Mouse (Mus musculus): ENCODE measurements around the gene Adarb2. TPM values are rescaled to one million over a fixed set of nuclear protein-coding genes. Genes with fewer than 3 reads are reported as not detected.

Gene Adarb2
- polyA plus RNA-seq, 1 experiment from 2014 or later = 0.35 TPM

DNA sequence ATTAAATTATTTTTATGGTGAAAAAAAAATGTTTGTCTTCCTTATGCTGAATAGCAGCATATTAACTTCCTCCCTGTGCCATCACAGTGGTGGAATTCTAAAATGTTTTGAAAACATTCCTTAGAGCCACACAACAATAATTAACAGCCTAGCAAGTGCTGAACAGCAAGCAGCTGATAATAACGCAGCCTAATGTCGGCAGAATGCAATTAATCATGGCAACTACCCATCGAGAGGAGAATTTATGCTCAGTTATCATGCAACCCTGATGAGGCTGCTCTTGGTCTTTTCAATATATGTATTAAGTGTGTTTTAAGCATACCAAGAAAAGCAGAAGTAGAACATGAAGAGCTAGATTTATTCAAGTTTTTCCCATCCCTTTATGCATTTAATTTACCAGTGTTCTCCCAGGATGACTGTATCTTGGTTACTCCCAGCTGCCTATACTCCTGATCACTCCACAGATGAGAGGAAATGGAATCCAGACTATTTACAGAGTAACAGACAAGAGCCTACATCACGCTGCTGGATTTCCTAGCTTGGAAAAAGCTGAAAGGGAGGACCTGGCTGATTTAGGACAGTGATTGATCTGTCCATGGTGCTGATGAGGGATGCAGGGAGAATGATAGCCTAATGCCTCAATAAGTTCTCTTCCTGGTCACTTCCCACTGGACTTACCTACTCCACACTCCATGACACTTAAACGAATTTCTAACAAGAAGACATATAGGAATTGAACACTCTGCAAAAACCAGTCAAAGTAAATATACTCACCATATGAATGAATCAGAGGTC lies 113.9 kb downstream of the Adarb2 start:
- Histone ChIP-seq H3K9ac (no peak overlapping the region), H3K4me1 (replicated peaks) (no peaks in the 10 kb centered on the region), H3K27ac (no peak overlapping the region), H3K9me3 (no peaks in the 10 kb centered on the region), H3K4me2 (replicated peaks) (no peak overlapping the region), H3K36me3 (no peaks in the 10 kb centered on the region), H3K27me3 (replicated peaks) (no peaks in the 10 kb centered on the region), H3K4me3 (replicated peaks) (no peak overlapping the region)
- ATAC-seq = no peak
- 35% methylated on average over 5 of the region's 5 CpGs for WGBS

- Histone ChIP-seq H3K4me2 (replicated peaks) (no peak overlapping the region), H3K4me1 (replicated peaks) (0 out of 2 replicates have a peak, but pooled peaks cover 4% of the 10 kb centered on the region), H3K27ac (no peak overlapping the region), H3K4me3 (replicated peaks) (no peak overlapping the region), H3K9ac (no peak overlapping the region), H3K27me3 (replicated peaks) (no peaks in the 10 kb centered on the region), H3K36me3 (no peaks in the 10 kb centered on the region), H3K9me3 (no peaks in the 10 kb centered on the region)
- 34% methylated on average over 7 of the region's 7 CpGs for WGBS
- ATAC-seq = no peak
Measured at GRCm38 (mm10) chr13:8333589-8334455, 131.2 kb downstream of the Adarb2 start.

- H3K27me3 ChIP-seq (replicated peaks) = no peaks in the 10 kb centered on the region
- H3K4me2 ChIP-seq (replicated peaks) = no peak overlapping the region
- 66% methylated on average over 4 of the region's 4 CpGs for WGBS
- no peak overlapping the region for H3K4me3 ChIP-seq (replicated peaks)
- H3K36me3 ChIP-seq = no peaks in the 10 kb centered on the region
- ATAC-seq = no peak
- no peak overlapping the region for H3K27ac ChIP-seq
- no peaks in the 10 kb centered on the region for H3K9me3 ChIP-seq
- no peak overlapping the region for H3K9ac ChIP-seq
- 0 out of 2 replicates have a peak, but pooled peaks cover 4% of the 10 kb centered on the region for H3K4me1 ChIP-seq (replicated peaks)
Measured at GRCm38 (mm10) chr13:8334580-8334979, 131.9 kb downstream of the Adarb2 start.

- Histone ChIP-seq H3K9ac (no peak overlapping the region), H3K27ac (no peak overlapping the region), H3K4me2 (replicated peaks) (no peak overlapping the region), H3K27me3 (replicated peaks) (no peaks in the 10 kb centered on the region), H3K4me1 (replicated peaks) (no peaks in the 10 kb centered on the region), H3K36me3 (no peaks in the 10 kb centered on the region), H3K4me3 (replicated peaks) (no peak overlapping the region), H3K9me3 (no peaks in the 10 kb centered on the region)
- WGBS = 79% methylated on average over 5 of the region's 5 CpGs
- ATAC-seq = no peak
Measured at GRCm38 (mm10) chr13:8341086-8341807, 138.6 kb downstream of the Adarb2 start.

DNA sequence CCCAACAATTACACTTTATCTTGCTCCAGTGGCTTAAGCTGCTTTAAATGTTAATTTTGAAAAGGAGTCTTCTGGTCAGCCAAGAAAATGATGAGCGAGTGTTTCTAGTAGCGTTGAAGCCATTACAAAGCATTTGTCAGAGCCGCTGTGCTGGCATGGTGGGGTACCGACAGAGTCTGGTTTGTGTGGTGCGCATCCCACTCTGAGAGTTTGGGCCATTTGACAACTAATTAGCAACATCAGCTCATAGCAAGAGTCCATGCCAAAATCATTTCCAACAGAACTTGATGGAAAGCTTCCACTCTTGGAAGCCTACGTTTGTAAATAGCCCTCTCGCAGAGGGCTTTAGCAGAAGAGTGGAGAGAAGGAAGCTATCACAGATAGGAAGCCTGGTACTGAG lies 144.5 kb downstream of the Adarb2 start:
- no peaks in the 10 kb centered on the region for H3K27me3 ChIP-seq (replicated peaks)
- 75% methylated on average over 7 of the region's 7 CpGs for WGBS
- H3K4me2 ChIP-seq (replicated peaks) = no peak overlapping the region
- H3K36me3 ChIP-seq = no peaks in the 10 kb centered on the region
- H3K9ac ChIP-seq = no peak overlapping the region
- no peak for ATAC-seq
- no peak overlapping the region for H3K4me3 ChIP-seq (replicated peaks)
- H3K27ac ChIP-seq = no peak overlapping the region
- H3K9me3 ChIP-seq = no peaks in the 10 kb centered on the region
- no peaks in the 10 kb centered on the region for H3K4me1 ChIP-seq (replicated peaks)

- H3K4me1 ChIP-seq (replicated peaks) = no peaks in the 10 kb centered on the region
- H3K4me3 ChIP-seq (replicated peaks) = no peak overlapping the region
- H3K27me3 ChIP-seq (replicated peaks) = no peaks in the 10 kb centered on the region
- H3K27ac ChIP-seq = no peak overlapping the region
- no peaks in the 10 kb centered on the region for H3K9me3 ChIP-seq
- no peak overlapping the region for H3K4me2 ChIP-seq (replicated peaks)
- H3K9ac ChIP-seq = no peak overlapping the region
- no peak for ATAC-seq
- H3K36me3 ChIP-seq = no peaks in the 10 kb centered on the region
Measured at GRCm38 (mm10) chr13:8352341-8352740, 149.7 kb downstream of the Adarb2 start.

GRCm38 (mm10) chr13:8352952-8353351 lies 150.3 kb downstream of the Adarb2 start:
- H3K9me3 ChIP-seq = no peaks in the 10 kb centered on the region
- H3K27ac ChIP-seq = no peak overlapping the region
- no peak overlapping the region for H3K4me2 ChIP-seq (replicated peaks)
- no peaks in the 10 kb centered on the region for H3K36me3 ChIP-seq
- no peak overlapping the region for H3K9ac ChIP-seq
- no peak for ATAC-seq
- no peaks in the 10 kb centered on the region for H3K27me3 ChIP-seq (replicated peaks)
- H3K4me3 ChIP-seq (replicated peaks) = no peak overlapping the region
- H3K4me1 ChIP-seq (replicated peaks) = no peaks in the 10 kb centered on the region

DNA sequence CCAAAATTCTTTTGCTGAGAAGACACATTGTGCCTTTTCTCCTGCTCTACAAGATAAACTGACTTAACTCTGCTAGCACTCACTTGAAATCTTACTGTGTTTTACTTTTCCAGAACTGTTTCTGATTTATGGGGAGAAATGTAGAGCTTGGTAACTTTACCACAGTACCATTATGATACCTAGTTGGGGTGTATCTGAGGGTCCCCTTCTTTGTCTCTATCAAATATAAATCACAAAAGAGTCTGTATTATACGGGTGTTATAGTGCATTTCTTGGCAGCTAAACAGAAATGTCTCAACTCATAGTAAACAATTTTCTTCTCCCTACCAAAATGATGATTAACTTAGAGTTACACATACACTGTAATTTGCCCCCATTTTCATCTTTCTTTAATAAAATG lies 162.9 kb downstream of the Adarb2 start:
- Histone ChIP-seq H3K9ac (no peak overlapping the region), H3K9me3 (no peaks in the 10 kb centered on the region), H3K4me3 (replicated peaks) (no peak overlapping the region), H3K27ac (no peak overlapping the region), H3K4me1 (replicated peaks) (no peaks in the 10 kb centered on the region), H3K36me3 (no peaks in the 10 kb centered on the region), H3K27me3 (replicated peaks) (no peaks in the 10 kb centered on the region), H3K4me2 (replicated peaks) (no peak overlapping the region)
- WGBS = 61% methylated on average over 1 of the region's 1 CpGs
- ATAC-seq = no peak

- H3K9ac ChIP-seq = no peak overlapping the region
- H3K36me3 ChIP-seq = no peaks in the 10 kb centered on the region
- WGBS = 82% methylated on average over 4 of the region's 4 CpGs
- no peaks in the 10 kb centered on the region for H3K4me1 ChIP-seq (replicated peaks)
- no peak overlapping the region for H3K4me3 ChIP-seq (replicated peaks)
- H3K9me3 ChIP-seq = no peaks in the 10 kb centered on the region
- no peak overlapping the region for H3K4me2 ChIP-seq (replicated peaks)
- ATAC-seq = no peak
- no peak overlapping the region for H3K27ac ChIP-seq
- H3K27me3 ChIP-seq (replicated peaks) = no peaks in the 10 kb centered on the region
Measured at GRCm38 (mm10) chr13:8366087-8366486, 163.4 kb downstream of the Adarb2 start.

DNA sequence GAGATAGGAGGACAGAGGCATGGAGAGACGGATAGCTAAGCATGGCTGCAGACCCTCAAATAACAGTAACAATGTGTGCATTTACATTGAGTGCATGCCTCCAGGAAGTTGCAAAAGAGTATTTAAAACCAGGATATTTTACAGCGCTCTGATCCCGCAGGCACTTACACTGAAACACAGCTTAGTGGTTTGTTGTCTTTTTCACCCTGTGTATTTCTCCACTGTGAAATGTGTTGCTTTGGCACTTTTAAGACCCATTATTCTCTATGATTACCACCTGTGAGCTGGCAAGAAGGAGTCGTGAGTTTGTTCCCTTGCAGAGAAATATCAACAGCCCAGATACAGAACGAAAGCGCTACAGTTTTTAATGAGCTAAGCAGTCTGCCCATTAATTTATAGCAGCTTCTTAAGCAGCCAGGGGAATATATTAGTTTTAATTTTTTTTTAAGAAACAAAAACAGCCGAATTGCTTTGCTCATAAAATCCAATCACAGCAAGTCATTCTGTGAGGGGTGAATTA lies 167.3 kb downstream of the Adarb2 start:
- Histone ChIP-seq H3K4me2 (replicated peaks) (no peak overlapping the region), H3K27ac (no peak overlapping the region), H3K9ac (no peak overlapping the region), H3K9me3 (no peaks in the 10 kb centered on the region), H3K36me3 (no peaks in the 10 kb centered on the region), H3K4me3 (replicated peaks) (no peak overlapping the region), H3K4me1 (replicated peaks) (no peaks in the 10 kb centered on the region), H3K27me3 (replicated peaks) (no peaks in the 10 kb centered on the region)
- no peak for ATAC-seq
- WGBS = 79% methylated on average over 7 of the region's 7 CpGs

- Histone ChIP-seq H3K4me2 (replicated peaks) (no peak overlapping the region), H3K36me3 (no peaks in the 10 kb centered on the region), H3K27ac (no peak overlapping the region), H3K9me3 (no peaks in the 10 kb centered on the region), H3K4me3 (replicated peaks) (no peak overlapping the region), H3K4me1 (replicated peaks) (no peaks in the 10 kb centered on the region), H3K9ac (no peak overlapping the region), H3K27me3 (replicated peaks) (no peaks in the 10 kb centered on the region)
- WGBS = 41% methylated on average over 1 of the region's 1 CpGs
- ATAC-seq = no peak
Measured at GRCm38 (mm10) chr13:8388541-8388940, 185.9 kb downstream of the Adarb2 start.

Measured in intestine, embryonic 15.5 days (tissue).